Mouse (Mus musculus) MEL (cell line): ENCODE results near the gene Copg1. TPM values are rescaled to one million over a fixed set of nuclear protein-coding genes. Genes with fewer than 3 reads are reported as not detected.

ENCODE experiments used
- DNase-seq: peaks from one replicate; pipeline ENCODE4 v3.0.0; 2011; ENCODE audit warnings: low read depth, low spot score
- H3K27ac ChIP-seq: 2 replicates; pipeline ENCODE4 v1.5.1; 2012; ENCODE audit warnings: low read depth, mild to moderate bottlenecking, control low read depth, low read length, moderate library complexity; ENCODE audit not compliant: control insufficient read depth
- H3K27me3 ChIP-seq, 2 experiments: fragments of 150-350 bp in 1 of 2; sonication (generic) in 1 of 2; 2 replicates each; pipeline ENCODE4 v1.6.1; 2012; ENCODE audit warnings: low read length in 2 of 2, mild to moderate bottlenecking in 2 of 2, improper control_type of control experiment in 1 of 2, moderate library complexity in 1 of 2; ENCODE audit not compliant: insufficient read depth in 2 of 2, control insufficient read depth in 1 of 2
- H3K36me3 ChIP-seq, 2 experiments: 2 replicates each; pipeline ENCODE4 v1.6.1; 2012 to 2014; ENCODE audit warnings: low read length in 2 of 2, improper control_type of control experiment in 1 of 2, inconsistent platforms in 1 of 2, mild to moderate bottlenecking in 1 of 2; ENCODE audit not compliant: insufficient read depth in 2 of 2, control insufficient read depth in 1 of 2
- H3K4me1 ChIP-seq, 2 experiments: fragments of 150-350 bp in 1 of 2; sonication (generic) in 1 of 2; 2 replicates each; pipeline ENCODE4 v1.6.1; 2012; ENCODE audit warnings: low read length in 2 of 2, improper control_type of control experiment in 1 of 2, mild to moderate bottlenecking in 1 of 2; ENCODE audit not compliant: insufficient read depth in 2 of 2, control insufficient read depth in 1 of 2
- H3K4me3 ChIP-seq, 2 experiments: fragments of 150-350 bp in 1 of 2; sonication (generic) in 1 of 2; 2 replicates each; pipeline ENCODE4 v1.5.1; 2012; ENCODE audit warnings: low read depth in 2 of 2, low read length in 2 of 2, mild to moderate bottlenecking in 2 of 2, moderate library complexity in 2 of 2, control low read depth in 1 of 2, improper control_type of control experiment in 1 of 2; ENCODE audit not compliant: control insufficient read depth in 1 of 2, insufficient read depth in 1 of 2
- H3K79me2 ChIP-seq: 2 replicates; pipeline ENCODE4 v1.6.1; 2012; ENCODE audit warnings: mild to moderate bottlenecking, low read length, moderate library complexity; ENCODE audit not compliant: control insufficient read depth, poor library complexity, insufficient read depth
- H3K9ac ChIP-seq: 2 replicates; pipeline ENCODE4 v1.6.1; 2012; ENCODE audit warnings: low read depth, mild to moderate bottlenecking, control low read depth, low read length, moderate library complexity; ENCODE audit not compliant: control insufficient read depth, poor library complexity, severe bottlenecking
- H3K9me3 ChIP-seq: fragments of 150-350 bp; sonication (generic); replicated peaks from 2 replicates; pipeline ENCODE4 v1.6.1; 2012; ENCODE audit warnings: mild to moderate bottlenecking, low read length, improper control_type of control experiment, moderate library complexity; ENCODE audit not compliant: insufficient read depth
- ELF1 ChIP-seq: IDR thresholded peaks from 2 replicates; pipeline ENCODE4 v1.6.1; 2014; ENCODE audit warnings: low read depth, mild to moderate bottlenecking, inconsistent platforms, low read length, improper control_type of control experiment, moderate library complexity
- EP300 ChIP-seq, 2 experiments: IDR thresholded peaks; 2 replicates each; pipeline ENCODE4 v1.6.1; 2011; ENCODE audit warnings: improper control_type of control experiment in 2 of 2, low read length in 2 of 2, low read depth in 1 of 2, mild to moderate bottlenecking in 1 of 2
- ETS1 ChIP-seq: IDR thresholded peaks from 2 replicates; pipeline ENCODE4 v1.6.1; 2012; ENCODE audit warnings: low read depth, mild to moderate bottlenecking, inconsistent platforms, low read length, improper control_type of control experiment, moderate library complexity
- GATA1 ChIP-seq: IDR thresholded peaks from 2 replicates; pipeline ENCODE4 v1.6.1; 2011; ENCODE audit warnings: low read depth, low read length, improper control_type of control experiment
- HCFC1 ChIP-seq: IDR thresholded peaks from 2 replicates; pipeline ENCODE4 v1.6.1; 2012; ENCODE audit warnings: low read depth, mild to moderate bottlenecking, inconsistent platforms, low read length, improper control_type of control experiment, moderate library complexity
- JUND ChIP-seq: IDR thresholded peaks from 2 replicates; pipeline ENCODE4 v1.6.1; 2011; ENCODE audit warnings: low read depth, mild to moderate bottlenecking, improper control_type of control experiment, low read length
- KAT2A ChIP-seq: conservative IDR thresholded peaks from 2 replicates; pipeline ENCODE4 v1.6.1; 2012; ENCODE audit warnings: low read depth, low read length, improper control_type of control experiment, inconsistent platforms
- MAX ChIP-seq: IDR thresholded peaks from 2 replicates; pipeline ENCODE4 v1.6.1; 2011; ENCODE audit warnings: low read length, improper control_type of control experiment
- MXI1 ChIP-seq: IDR thresholded peaks from 2 replicates; pipeline ENCODE4 v1.6.1; 2011; ENCODE audit warnings: mild to moderate bottlenecking, low read depth, low read length, improper control_type of control experiment
- NRF1 ChIP-seq: IDR thresholded peaks from 2 replicates; pipeline ENCODE4 v1.6.1; 2014; ENCODE audit warnings: low read depth, mild to moderate bottlenecking, inconsistent platforms, low read length, improper control_type of control experiment, moderate library complexity; ENCODE audit not compliant: poor library complexity, insufficient read depth, severe bottlenecking
- POLR2A ChIP-seq, 2 experiments: IDR thresholded peaks; 2 replicates each; pipeline ENCODE4 v1.6.1; 2011 to 2012; ENCODE audit warnings: low read length in 2 of 2, mild to moderate bottlenecking in 2 of 2, control low read depth in 1 of 2, improper control_type of control experiment in 1 of 2, low read depth in 1 of 2, moderate library complexity in 1 of 2; ENCODE audit not compliant: control insufficient read depth in 1 of 2, insufficient read depth in 1 of 2, poor library complexity in 1 of 2
- POLR2AphosphoS5 ChIP-seq: IDR thresholded peaks from 2 replicates; pipeline ENCODE4 v1.6.1; 2012; ENCODE audit warnings: low read depth, borderline replicate concordance, mild to moderate bottlenecking, inconsistent platforms, low read length, moderate library complexity, mixed read lengths
- RAD21 ChIP-seq: IDR thresholded peaks from 2 replicates; pipeline ENCODE4 v1.6.1; 2011; ENCODE audit warnings: mild to moderate bottlenecking, low read depth, low read length, improper control_type of control experiment
- SIN3A ChIP-seq: IDR thresholded peaks from 2 replicates; pipeline ENCODE4 v1.6.1; 2012; ENCODE audit warnings: low read length, improper control_type of control experiment, inconsistent platforms
- SMC3 ChIP-seq: IDR thresholded peaks from 2 replicates; pipeline ENCODE4 v1.6.1; 2011; ENCODE audit warnings: low read depth, low read length, improper control_type of control experiment
- TAL1 ChIP-seq: IDR thresholded peaks from 2 replicates; pipeline ENCODE4 v1.6.1; 2012; ENCODE audit warnings: mild to moderate bottlenecking, inconsistent platforms, low read length, moderate library complexity, mixed read lengths
- TCF12 ChIP-seq: IDR thresholded peaks from 2 replicates; pipeline ENCODE4 v1.6.1; 2014; ENCODE audit warnings: low read depth, mild to moderate bottlenecking, inconsistent platforms, low read length, improper control_type of control experiment, moderate library complexity
- USF2 ChIP-seq, 2 experiments: IDR thresholded peaks; 2 replicates each; pipeline ENCODE4 v1.6.1; 2011 to 2012; ENCODE audit warnings: improper control_type of control experiment in 2 of 2, low read length in 2 of 2, borderline replicate concordance in 1 of 2, inconsistent platforms in 1 of 2, low read depth in 1 of 2, mild to moderate bottlenecking in 1 of 2; ENCODE audit not compliant: insufficient read depth in 1 of 2
- ZKSCAN1 ChIP-seq: IDR thresholded peaks from 2 replicates; pipeline ENCODE4 v1.6.1; 2012; ENCODE audit warnings: low read depth, mild to moderate bottlenecking, inconsistent platforms, low read length, improper control_type of control experiment, moderate library complexity
- ZMIZ1 ChIP-seq: IDR thresholded peaks from 2 replicates; pipeline ENCODE4 v1.6.1; 2012; ENCODE audit warnings: low read depth, mild to moderate bottlenecking, inconsistent platforms, low read length, improper control_type of control experiment, moderate library complexity
- polyA plus RNA-seq, 2 experiments: library from polyadenylated mRNA; stranded (reverse) in 1 of 2; unstranded in 1 of 2; fragments of >175 nt in 1 of 2; fragments of >200 nt in 1 of 2; gene quantifications; 2 replicates each; pipeline versions ENCODE4 v1.2.1 to v1.2.4; 2012; ENCODE audit warnings: low replicate concordance in 2 of 2, low read depth in 1 of 2; ENCODE audit not compliant: insufficient read length in 2 of 2, insufficient read depth in 1 of 2, missing spikeins in 1 of 2
- total RNA-seq: library from RNA; depleted of rRNA; stranded (reverse); fragments of 300-350 nt; gene quantifications from 2 replicates; pipeline ENCODE4 v1.2.3, GENCODE M21; 2012

Copg1 gene
- total and polyA plus RNA-seq, 3 experiments: 83.1 to 681 (median 117) TPM

- 0 out of 2 replicates have a peak, but pooled peaks have one; percentile 13 for TF ChIP-seq MXI1
Observed at GRCm38 (mm10) chr6:87867256-87867655, 20.4 kb upstream of the Copg1 start (continued).

- H3K9me3 ChIP-seq: no peaks in the 10 kb centered on the region
- H3K27me3 ChIP-seq: no peaks in the 10 kb centered on the region
- no peaks in the 10 kb centered on the region for H3K79me2 ChIP-seq
- H3K4me3 ChIP-seq: 0 out of 4 replicates have a peak overlapping the region, but pooled peaks of 1 of the 2 experiments have one; percentile 8
- peak overlapping the region; percentile 15; the same call in 1 of the 2 replicates for H3K9ac ChIP-seq
- H3K4me1 ChIP-seq: peaks cover 12 to 25% of the 10 kb centered on the region in 2 experiments
- TF ChIP-seq SIN3A: no peak
- no peak for TF ChIP-seq NRF1
- no peak for TF ChIP-seq ELF1
- TF ChIP-seq TCF12: no peak
- TF ChIP-seq HCFC1: no peak
- peak; percentile 14; the same call in 1 of the 2 replicates for TF ChIP-seq TAL1
- no peak for TF ChIP-seq ZKSCAN1
- no peak for TF ChIP-seq USF2 (IDR thresholded peaks at IDR 0.05; ENCODE audit: borderline replicate concordance in 1 of 2, insufficient read depth in 1 of 2, low read depth in 1 of 2, low read length in 2 of 2)
- TF ChIP-seq GATA1: no peak
- TF ChIP-seq EP300 (IDR thresholded peaks at IDR 0.05; ENCODE audit: low read depth in 1 of 2, low read length in 2 of 2): no peak; a peak in 1 of 4 replicates
- no peak for TF ChIP-seq RAD21
- TF ChIP-seq MAX: no peak
- no peak for TF ChIP-seq POLR2AphosphoS5
- TF ChIP-seq KAT2A: no peak
- TF ChIP-seq ZMIZ1: no peak
- 0 out of 2 replicates have a peak, but pooled peaks have one; percentile 48 for TF ChIP-seq JUND
- no peak for TF ChIP-seq SMC3
- no peak for TF ChIP-seq POLR2A (IDR thresholded peaks at IDR 0.05; ENCODE audit: control insufficient read depth in 1 of 2, insufficient read depth in 1 of 2, low read depth in 1 of 2, low read length in 2 of 2, poor library complexity in 1 of 2)
- TF ChIP-seq ETS1: 0 out of 2 replicates have a peak, but pooled peaks have one; percentile 28
- no peak for TF ChIP-seq MXI1
- H3K36me3 ChIP-seq: peaks cover 0 to 27% of the 10 kb centered on the region in 2 experiments; a peak in 2 of 4 replicates
- DNase-seq: peak; percentile 81
- 0 out of 2 replicates have a peak overlapping the region, but pooled peaks have one; percentile 16 for H3K27ac ChIP-seq
Observed at GRCm38 (mm10) chr6:87868871-87869506, 18.6 kb upstream of the Copg1 start.
